Mouse (Mus musculus): ENCODE data around the gene Gm32802. TPM values are rescaled to one million over a fixed set of nuclear protein-coding genes. Genes with fewer than 3 reads are reported as not detected.

Gm32802 gene
- polyA plus RNA-seq (2017; shearing (Covaris generic)), result not detected

DNA sequence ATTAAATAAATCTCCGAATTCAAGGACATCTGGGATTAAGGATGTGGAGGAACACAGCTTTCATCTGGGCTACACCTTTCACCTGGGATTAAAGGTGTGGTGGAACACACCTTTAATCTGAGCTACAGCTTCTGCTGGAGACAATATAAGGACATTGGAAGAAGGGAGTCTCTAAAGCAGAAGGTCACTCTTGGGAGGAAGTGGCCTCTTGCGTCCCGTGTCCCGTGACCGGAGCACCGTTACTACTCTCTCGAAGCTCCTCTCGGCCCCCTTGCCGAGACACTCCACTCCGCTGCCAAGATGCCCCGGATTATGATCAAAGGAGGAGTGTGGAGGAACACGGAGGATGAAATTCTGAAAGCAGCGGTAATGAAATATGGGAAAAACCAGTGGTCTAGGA, at the start of gene Gm32802:
TSS of gene Gm32802 (plus strand) at position 301 of the 400 bp plus-strand sequence.

DNA sequence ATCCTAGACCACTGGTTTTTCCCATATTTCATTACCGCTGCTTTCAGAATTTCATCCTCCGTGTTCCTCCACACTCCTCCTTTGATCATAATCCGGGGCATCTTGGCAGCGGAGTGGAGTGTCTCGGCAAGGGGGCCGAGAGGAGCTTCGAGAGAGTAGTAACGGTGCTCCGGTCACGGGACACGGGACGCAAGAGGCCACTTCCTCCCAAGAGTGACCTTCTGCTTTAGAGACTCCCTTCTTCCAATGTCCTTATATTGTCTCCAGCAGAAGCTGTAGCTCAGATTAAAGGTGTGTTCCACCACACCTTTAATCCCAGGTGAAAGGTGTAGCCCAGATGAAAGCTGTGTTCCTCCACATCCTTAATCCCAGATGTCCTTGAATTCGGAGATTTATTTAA, 17.8 kb upstream of the Gm32802 start, which contains the start of gene Gm32717:
TSS of gene Gm32717 (minus strand) at position 101 of the 400 bp plus-strand sequence.

DNA sequence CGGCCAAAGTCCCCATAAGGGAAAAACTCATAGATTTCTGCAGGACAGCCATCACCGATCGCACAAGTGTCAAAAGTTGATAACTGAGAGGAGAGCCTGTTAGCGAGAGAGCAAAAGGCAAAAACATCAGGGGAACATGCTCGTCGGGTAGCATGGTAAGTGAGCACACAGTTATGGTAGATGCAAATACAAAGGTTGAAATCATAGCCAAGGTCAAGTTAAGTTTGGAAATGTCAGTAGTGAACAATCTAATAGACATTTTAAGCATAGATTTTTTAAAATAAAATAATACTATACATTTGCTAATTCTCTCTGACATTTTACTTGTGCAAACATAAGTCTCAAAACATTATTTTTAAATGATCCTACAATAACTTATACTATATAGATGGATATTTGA, 36.5 kb downstream of the Gm32802 start, which contains the start of gene Iltifb:
TSS of gene Iltifb (minus strand) at position 101 of the 400 bp plus-strand sequence.

Other genes starting within 250 kb of the Gm32802 start
- 8.9 TPM for gene Mdm1, start 116.9 kb upstream of the Gm32802 start, polyA plus RNA-seq (2017; shearing (Covaris generic))
- 0.52 TPM for gene Il22, start 53.7 kb upstream of the Gm32802 start, polyA plus RNA-seq (2017; shearing (Covaris generic))
- gene Gm32717, start 17.9 kb upstream of the Gm32802 start, polyA plus RNA-seq (2017; shearing (Covaris generic)), result not detected
- gene Iltifb, start 36.4 kb downstream of the Gm32802 start, polyA plus RNA-seq (2017; shearing (Covaris generic)), result not detected
- gene Gm9040, start 68.3 kb downstream of the Gm32802 start, polyA plus RNA-seq (2017; shearing (Covaris generic)), result not detected
- gene Gm9044, start 73.7 kb downstream of the Gm32802 start, polyA plus RNA-seq (2017; shearing (Covaris generic)), result not detected
- not detected for gene Gm9045, start 79.1 kb downstream of the Gm32802 start, polyA plus RNA-seq (2017; shearing (Covaris generic))
- gene Gm9046, start 84.6 kb downstream of the Gm32802 start, polyA plus RNA-seq (2017; shearing (Covaris generic)), result not detected
- gene Gm9048, start 90.0 kb downstream of the Gm32802 start, polyA plus RNA-seq (2017; shearing (Covaris generic)), result not detected
- not detected for gene Gm9049, start 95.4 kb downstream of the Gm32802 start, polyA plus RNA-seq (2017; shearing (Covaris generic))
- 557 TPM for gene Ifng, start 182.4 kb downstream of the Gm32802 start, polyA plus RNA-seq (2017; shearing (Covaris generic))